Mouse (Mus musculus) lung, embryonic 15.5 days (tissue): Measurements from ENCODE around the gene Abca1. TPM values are rescaled to one million over a fixed set of nuclear protein-coding genes. Genes with fewer than 3 reads are reported as not detected.

Source experiments
- ATAC-seq: fragments of 200-750 bp; cut with Nextera tagmentation; 2 replicates; pipeline ENCODE4 v1.8.0; 2017; ENCODE audit warnings: moderate number of reproducible peaks, borderline replicate concordance; ENCODE audit not compliant: low FRiP score, low TSS enrichment; ENCODE audit errors: extremely low read depth
- H3K27ac ChIP-seq: fragments of 300-500 bp; sonication (generic); 2 replicates; pipeline ENCODE4 v1.5.1; 2015; ENCODE audit warnings: moderate library complexity, mild to moderate bottlenecking, inconsistent platforms
- H3K27me3 ChIP-seq: fragments of 300-500 bp; sonication (generic); 2 replicates; pipeline ENCODE4 v1.6.1; 2015; ENCODE audit warnings: inconsistent platforms
- H3K36me3 ChIP-seq: fragments of 300-500 bp; sonication (generic); 2 replicates; pipeline ENCODE4 v1.6.1; 2015; ENCODE audit warnings: inconsistent platforms
- H3K4me1 ChIP-seq: fragments of 300-500 bp; sonication (generic); 2 replicates; pipeline ENCODE4 v1.6.1; 2015; ENCODE audit warnings: inconsistent platforms
- H3K4me2 ChIP-seq: fragments of 300-500 bp; sonication (generic); 2 replicates; pipeline ENCODE4 v1.6.1; 2015; ENCODE audit warnings: inconsistent platforms, mild to moderate bottlenecking, moderate library complexity
- H3K4me3 ChIP-seq: fragments of 300-500 bp; sonication (generic); 2 replicates; pipeline ENCODE4 v1.5.1; 2015; ENCODE audit warnings: mild to moderate bottlenecking, inconsistent platforms
- H3K9ac ChIP-seq: fragments of 300-500 bp; sonication (generic); 2 replicates; pipeline ENCODE4 v1.6.1; 2015; ENCODE audit warnings: inconsistent platforms
- H3K9me3 ChIP-seq: fragments of 300-500 bp; sonication (generic); 2 replicates; pipeline ENCODE4 v1.6.1; 2016; ENCODE audit warnings: inconsistent platforms
- WGBS: fragments of 180-500 bp; shearing (Covaris S2); methylation state at CpG from one replicate; pipeline ENCODE4 v1.1.7; 2015; 5-methylcytosine and 5-hydroxymethylcytosine counted together
- polyA plus RNA-seq: library from polyadenylated mRNA; unstranded; fragments of >200 nt; fragmentation: Nextera tagmentation; extraction: Ambion mirVana; gene quantifications from 2 replicates; pipeline ENCODE4 v1.2.1, GENCODE M21; 2015

Abca1 gene
- polyA plus RNA-seq, 1 experiment from 2014 or later: 9.3 TPM

- Histone ChIP-seq H3K36me3 (peaks cover 37% of the 10 kb centered on the region), H3K9me3 (no peaks in the 10 kb centered on the region), H3K9ac (no peak overlapping the region), H3K27me3 (no peaks in the 10 kb centered on the region), H3K4me3 (no peak overlapping the region), H3K4me1 (peaks cover 11% of the 10 kb centered on the region; the same call in 1 of the 2 replicates), H3K4me2 (no peak overlapping the region), H3K27ac (no peak overlapping the region)
- 89% methylated on average over 5 of the region's 5 CpGs for WGBS
- ATAC-seq: no peak
Measured at GRCm38 (mm10) chr4:53131538-53131937, 28.2 kb downstream of the Abca1 start.

DNA sequence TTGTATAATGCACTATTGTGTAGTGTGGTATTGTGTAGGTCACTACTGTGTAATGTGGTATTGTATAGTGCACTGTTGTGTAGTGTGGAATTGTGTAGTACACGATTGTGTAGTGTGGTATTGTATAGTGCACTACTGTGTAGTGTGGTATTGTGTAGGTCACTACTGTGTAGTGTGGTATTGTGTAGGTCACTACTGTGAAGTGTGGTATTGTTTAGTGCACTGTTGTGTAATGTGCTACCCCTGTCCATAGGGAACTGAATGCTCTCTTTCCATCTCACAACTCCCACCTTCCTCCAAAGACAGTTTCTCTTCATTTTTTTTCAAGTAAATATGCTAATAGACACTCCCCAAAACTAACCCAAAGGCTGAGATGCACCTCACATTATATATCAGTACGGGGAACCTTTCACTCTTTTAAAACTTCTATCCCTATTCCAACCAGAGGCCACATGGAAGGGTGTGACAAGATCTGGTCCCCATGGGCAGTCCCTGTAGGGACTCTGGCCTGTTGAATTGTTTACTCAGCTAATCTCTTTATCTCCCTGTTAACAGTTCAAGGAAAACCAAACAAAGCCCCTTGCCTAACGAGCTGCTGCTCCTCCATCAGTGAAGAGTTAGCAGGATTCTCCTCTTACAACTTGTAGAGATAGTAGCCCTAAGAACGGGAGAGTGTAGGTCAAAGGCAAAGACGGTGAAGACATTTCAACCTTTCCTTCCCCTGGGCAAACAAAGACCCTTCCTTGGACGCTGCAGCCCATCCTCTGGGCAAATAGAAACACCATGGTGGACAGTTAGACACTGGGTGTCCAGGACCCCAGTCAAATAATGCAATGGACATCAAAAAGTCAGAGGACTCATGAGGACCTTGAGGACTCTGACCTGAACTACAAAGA lies 28.8 kb downstream of the Abca1 start:
- peaks cover 42% of the 10 kb centered on the region for H3K36me3 ChIP-seq

GRCm38 (mm10) chr4:53129716-53130301 lies 29.9 kb downstream of the Abca1 start:
- WGBS: 83% methylated on average over 11 of the region's 11 CpGs
- ATAC-seq: no peak
- Histone ChIP-seq H3K9ac (no peak overlapping the region), H3K27ac (no peak overlapping the region), H3K9me3 (no peaks in the 10 kb centered on the region), H3K27me3 (no peaks in the 10 kb centered on the region), H3K4me1 (peaks cover 6% of the 10 kb centered on the region; the same call in 1 of the 2 replicates), H3K4me2 (no peak overlapping the region), H3K4me3 (no peak overlapping the region), H3K36me3 (peaks cover 42% of the 10 kb centered on the region)

More for the DNA sequence above, 28.8 kb downstream of the Abca1 start:
- Histone ChIP-seq H3K4me2 (no peak overlapping the region), H3K27me3 (no peaks in the 10 kb centered on the region), H3K9me3 (no peaks in the 10 kb centered on the region), H3K9ac (no peak overlapping the region), H3K4me1 (peaks cover 11% of the 10 kb centered on the region; the same call in 1 of the 2 replicates), H3K4me3 (no peak overlapping the region), H3K27ac (no peak overlapping the region)
- no peak for ATAC-seq
- WGBS: 35% methylated on average over 6 of the region's 6 CpGs

- no peak for ATAC-seq
- 93% methylated on average over 5 of the region's 5 CpGs for WGBS
- Histone ChIP-seq H3K4me3 (no peak overlapping the region), H3K9me3 (no peaks in the 10 kb centered on the region), H3K27me3 (no peaks in the 10 kb centered on the region), H3K27ac (no peak overlapping the region), H3K9ac (no peak overlapping the region), H3K36me3 (peaks cover 42% of the 10 kb centered on the region), H3K4me2 (no peak overlapping the region), H3K4me1 (peaks cover 4% of the 10 kb centered on the region; the same call in 1 of the 2 replicates)
Measured at GRCm38 (mm10) chr4:53127266-53127665, 32.4 kb downstream of the Abca1 start.

DNA sequence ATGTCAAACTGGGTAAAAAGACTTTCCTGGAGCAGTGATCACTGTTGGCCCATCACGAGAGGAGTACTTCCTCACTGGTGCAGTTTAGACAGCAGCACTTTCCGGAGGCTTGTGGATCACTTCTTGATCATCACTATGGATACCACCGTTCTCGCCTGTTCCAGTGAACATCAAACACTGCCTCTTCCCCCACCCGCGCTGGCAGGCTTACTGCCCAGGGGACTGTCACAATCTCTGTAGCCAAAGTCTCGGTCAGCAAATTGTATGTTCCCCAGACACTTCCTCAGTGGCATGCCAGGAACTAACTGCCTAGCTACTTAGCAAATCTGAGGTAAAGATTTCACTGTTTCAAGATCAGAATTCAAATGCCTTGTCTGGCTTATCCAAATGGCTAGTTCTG lies 32.9 kb downstream of the Abca1 start:
- Histone ChIP-seq H3K27me3 (no peaks in the 10 kb centered on the region), H3K9ac (no peak overlapping the region), H3K4me3 (no peak overlapping the region), H3K4me2 (no peak overlapping the region), H3K36me3 (peaks cover 42% of the 10 kb centered on the region), H3K4me1 (peaks cover 9% of the 10 kb centered on the region; the same call in 1 of the 2 replicates), H3K27ac (no peak overlapping the region), H3K9me3 (no peaks in the 10 kb centered on the region)
- no peak for ATAC-seq
- 94% methylated on average over 7 of the region's 7 CpGs for WGBS

DNA sequence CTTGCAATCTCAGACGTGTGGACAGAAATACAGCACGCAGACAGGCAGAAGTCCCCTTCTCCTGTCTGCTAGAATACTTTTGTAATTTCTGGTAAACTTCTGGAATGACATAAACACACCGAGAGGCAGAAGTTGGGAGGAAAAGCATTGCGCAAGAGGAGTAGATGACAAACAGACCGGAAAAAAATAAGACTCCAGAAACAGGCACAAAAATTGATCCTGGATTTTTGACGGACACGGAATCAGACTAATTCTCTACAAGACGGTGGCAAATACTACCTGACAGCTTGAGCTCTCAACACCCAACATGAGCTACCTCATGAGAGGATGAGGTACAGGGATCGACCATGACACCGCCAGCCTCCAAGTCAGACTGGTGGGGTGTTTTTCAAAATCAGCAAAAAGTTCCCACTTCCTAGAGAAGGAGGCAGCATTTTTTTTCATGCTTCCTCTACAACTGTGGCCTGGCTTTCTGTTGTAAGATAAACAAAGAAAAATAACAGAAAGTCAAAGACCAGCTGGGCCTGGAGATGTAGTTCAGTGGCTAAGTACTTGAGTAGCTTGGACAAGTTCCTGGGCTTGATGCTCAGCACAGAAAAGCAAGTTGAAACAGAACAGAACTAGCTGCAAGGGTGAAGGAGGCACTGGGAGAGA lies 34.7 kb downstream of the Abca1 start:
- Histone ChIP-seq H3K4me1 (peaks cover 12% of the 10 kb centered on the region; the same call in 1 of the 2 replicates), H3K36me3 (peaks cover 35% of the 10 kb centered on the region), H3K9me3 (no peaks in the 10 kb centered on the region), H3K4me3 (no peak overlapping the region), H3K27ac (0 out of 2 replicates have a peak overlapping the region, but pooled peaks have one; percentile 15), H3K27me3 (no peaks in the 10 kb centered on the region), H3K9ac (no peak overlapping the region), H3K4me2 (no peak overlapping the region)
- 72% methylated on average over 10 of the region's 10 CpGs for WGBS
- ATAC-seq: no peak

DNA sequence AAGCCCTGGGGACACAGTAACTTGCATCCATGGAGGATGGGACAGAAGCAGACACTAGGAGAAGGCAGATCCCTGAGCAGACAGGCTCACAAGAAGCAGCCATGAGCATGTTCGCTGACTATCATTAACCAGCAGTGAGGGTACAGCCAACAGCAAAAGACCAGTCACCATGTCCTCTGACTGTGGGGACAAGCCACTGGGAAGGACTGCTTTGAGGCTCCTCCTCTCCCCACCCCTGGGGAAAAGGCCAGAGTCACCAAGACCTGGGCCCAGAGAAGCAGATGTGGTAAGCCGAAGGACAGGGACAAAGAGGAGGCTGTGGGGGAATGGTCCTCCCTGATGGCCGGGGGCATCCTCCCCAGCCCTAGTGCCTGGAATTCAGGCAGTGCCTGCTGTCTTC lies 37.4 kb downstream of the Abca1 start:
- Histone ChIP-seq H3K9ac (no peak overlapping the region), H3K4me3 (no peak overlapping the region), H3K27me3 (no peaks in the 10 kb centered on the region), H3K4me1 (peaks cover 12% of the 10 kb centered on the region; the same call in 1 of the 2 replicates), H3K9me3 (no peaks in the 10 kb centered on the region), H3K4me2 (no peak overlapping the region), H3K27ac (peak overlapping the region; percentile 25), H3K36me3 (peaks cover 12% of the 10 kb centered on the region)
- 74% methylated on average over 3 of the region's 3 CpGs for WGBS
- no peak for ATAC-seq

DNA sequence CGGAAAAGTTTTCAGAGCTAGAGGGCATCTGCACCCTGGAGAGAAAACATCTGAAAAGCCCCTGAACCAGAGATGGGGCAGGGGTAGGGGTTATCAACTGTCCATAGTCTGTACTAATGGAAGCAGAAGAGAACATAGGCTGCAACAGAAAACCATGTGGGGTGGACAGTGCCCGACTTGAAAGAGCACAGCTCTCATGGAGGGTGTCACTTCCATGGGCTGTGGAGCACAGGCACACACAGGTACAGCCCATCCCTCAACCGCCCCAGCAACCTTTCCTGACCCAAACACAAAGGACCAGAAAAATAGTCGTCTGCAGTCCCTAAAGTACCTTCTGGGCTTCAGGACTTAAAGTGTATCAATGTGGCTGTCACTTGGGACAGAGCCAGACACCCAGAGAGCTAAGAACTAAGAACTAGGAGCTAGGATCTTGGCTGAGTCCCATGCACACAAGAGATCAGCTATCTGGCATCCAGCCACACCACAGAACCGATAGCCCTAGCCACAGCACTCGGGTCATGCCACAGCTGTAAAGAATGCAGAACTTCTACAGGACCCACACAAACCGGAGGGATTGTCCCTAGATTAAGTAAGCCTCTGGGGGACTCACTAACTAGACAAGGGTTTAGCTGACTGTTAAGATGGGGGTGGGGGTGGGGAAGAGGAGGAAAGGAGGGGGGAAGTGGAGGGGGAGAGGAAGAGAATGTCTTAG lies 38.0 kb downstream of the Abca1 start:
- Histone ChIP-seq H3K36me3 (peaks cover 6% of the 10 kb centered on the region), H3K9me3 (no peaks in the 10 kb centered on the region), H3K9ac (no peak overlapping the region), H3K27me3 (no peaks in the 10 kb centered on the region), H3K4me2 (no peak overlapping the region), H3K4me3 (no peak overlapping the region), H3K27ac (peak overlapping the region; percentile 25; the same call in 1 of the 2 replicates), H3K4me1 (peaks cover 17% of the 10 kb centered on the region)
- WGBS: 50% methylated on average over 7 of the region's 7 CpGs
- ATAC-seq: peak; percentile 41

- H3K27ac ChIP-seq: no peak overlapping the region
- H3K9ac ChIP-seq: no peak overlapping the region
- H3K4me3 ChIP-seq: no peak overlapping the region
- H3K27me3 ChIP-seq: no peaks in the 10 kb centered on the region
- 71% methylated on average over 3 of the region's 3 CpGs for WGBS
- peaks cover under 1% of the 10 kb centered on the region; the same call in 1 of the 2 replicates for H3K36me3 ChIP-seq
- H3K4me1 ChIP-seq: peaks cover 23% of the 10 kb centered on the region
- no peaks in the 10 kb centered on the region for H3K9me3 ChIP-seq
- no peak overlapping the region for H3K4me2 ChIP-seq
- no peak for ATAC-seq
Measured at GRCm38 (mm10) chr4:53121084-53121483, 38.6 kb downstream of the Abca1 start.

GRCm38 (mm10) chr4:53120038-53120685 lies 39.5 kb downstream of the Abca1 start:
- Histone ChIP-seq H3K36me3 (no peaks in the 10 kb centered on the region), H3K9ac (no peak overlapping the region), H3K4me1 (peaks cover 30% of the 10 kb centered on the region), H3K4me3 (no peak overlapping the region), H3K27me3 (no peaks in the 10 kb centered on the region), H3K4me2 (no peak overlapping the region), H3K27ac (no peak overlapping the region), H3K9me3 (no peaks in the 10 kb centered on the region)
- 77% methylated on average over 10 of the region's 10 CpGs for WGBS
- no peak for ATAC-seq

DNA sequence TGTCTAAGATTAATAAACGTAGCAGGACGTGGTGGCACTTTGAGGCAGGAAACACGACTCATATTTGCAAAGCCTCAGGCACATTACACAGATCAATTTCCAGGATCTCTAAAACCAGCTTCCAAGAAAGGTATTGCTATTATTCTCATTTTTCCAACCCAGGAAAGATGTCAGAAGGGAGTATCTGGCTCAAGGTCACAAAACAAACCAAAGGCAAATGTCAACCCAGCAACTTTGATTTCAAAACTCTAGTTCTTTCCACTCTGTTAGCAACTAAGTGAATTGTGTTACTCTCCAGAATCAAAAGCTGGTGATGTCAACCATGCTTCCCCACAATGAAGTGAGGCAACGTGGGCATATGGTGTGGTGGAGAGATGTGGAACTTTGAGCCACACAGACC lies 41.1 kb downstream of the Abca1 start:
- WGBS: 45% methylated on average over 4 of the region's 4 CpGs
- H3K4me1 ChIP-seq: peaks cover 33% of the 10 kb centered on the region

More for the DNA sequence above, 41.1 kb downstream of the Abca1 start:
- no peak overlapping the region for H3K27ac ChIP-seq
- no peaks in the 10 kb centered on the region for H3K27me3 ChIP-seq
- H3K4me2 ChIP-seq: no peak overlapping the region
- H3K4me3 ChIP-seq: no peak overlapping the region
- H3K36me3 ChIP-seq: peaks cover 1% of the 10 kb centered on the region; the same call in 1 of the 2 replicates
- ATAC-seq: no peak
- no peaks in the 10 kb centered on the region for H3K9me3 ChIP-seq
- H3K9ac ChIP-seq: no peak overlapping the region
